Mouse (Mus musculus): ENCODE measurements at regions not wholly inside any gene's neighbourhood (a gene's known extent, or its start where the extent isn't known, plus 50 kb on each side); places are given as distances from the start of the nearest gene placed in this dataset.

- TF ChIP-seq POLR2A (IDR thresholded peaks at IDR 0.05; ENCODE audit: low read depth, low read length) (no peak), CTCF (conservative IDR thresholded peaks at IDR 0.05; ENCODE audit: insufficient read depth, insufficient read length, low read depth, low read length) (no peak)
These were observed 117.4 kb downstream of the Fam181b start for GRCm38 (mm10) chr7:93197106-93197505.

Data from kidney, adult 2 months (tissue).